Mouse (Mus musculus): ENCODE data around the gene Nol6. TPM values are rescaled to one million over a fixed set of nuclear protein-coding genes. Genes with fewer than 3 reads are reported as not detected.
A peak's percentile ranks its signal among the peaks of the same experiment; 100 is the strongest.
"Not testable (repeated sequence)": the region's sequence is repeated elsewhere in the genome, so short reads cannot be mapped to it uniquely, and the experiment has no call there.

Gene Nol6
- polyA plus RNA-seq, 1 experiment from 2014 or later = 21.9 TPM

- H3K36me3 ChIP-seq = peaks cover 19% of the 10 kb centered on the region
- ATAC-seq = no peak
- H3K27ac ChIP-seq = no peak overlapping the region
- no peak overlapping the region for H3K4me3 ChIP-seq
- H3K27me3 ChIP-seq (replicated peaks) = peaks cover 68% of the 10 kb centered on the region
- no peaks in the 10 kb centered on the region for H3K9me3 ChIP-seq (replicated peaks)
- H3K9ac ChIP-seq = no peak overlapping the region
- no peak overlapping the region for H3K4me2 ChIP-seq
- H3K4me1 ChIP-seq = peaks cover 74% of the 10 kb centered on the region
- 72% methylated on average over 9 of the region's 9 CpGs for WGBS (ENCODE audit: insufficient replicate concordance)
These were observed 29.9 kb downstream of the Nol6 start for GRCm38 (mm10) chr4:41094361-41094760.

GRCm38 (mm10) chr4:41092958-41093357, 31.3 kb downstream of the Nol6 start:
- 63% methylated on average over 1 of the region's 1 CpGs for WGBS (ENCODE audit: insufficient replicate concordance)
- no peaks in the 10 kb centered on the region for H3K9me3 ChIP-seq (replicated peaks)
- H3K36me3 ChIP-seq = peaks cover 19% of the 10 kb centered on the region
- no peak overlapping the region for H3K4me2 ChIP-seq
- H3K9ac ChIP-seq = no peak overlapping the region
- H3K27ac ChIP-seq = no peak overlapping the region
- peaks cover 78% of the 10 kb centered on the region for H3K4me1 ChIP-seq
- H3K4me3 ChIP-seq = no peak overlapping the region
- no peak for ATAC-seq
- peaks cover 64% of the 10 kb centered on the region for H3K27me3 ChIP-seq (replicated peaks)

- H3K27me3 ChIP-seq (replicated peaks) = peaks cover 49% of the 10 kb centered on the region
- peaks cover 78% of the 10 kb centered on the region for H3K4me1 ChIP-seq
- 41% methylated on average over 3 of the region's 3 CpGs for WGBS (ENCODE audit: insufficient replicate concordance)
- no peaks in the 10 kb centered on the region for H3K9me3 ChIP-seq (replicated peaks)
- ATAC-seq = no peak
- H3K9ac ChIP-seq = no peak overlapping the region
- no peak overlapping the region for H3K4me2 ChIP-seq
- H3K4me3 ChIP-seq = no peak overlapping the region
- H3K36me3 ChIP-seq = peaks cover 19% of the 10 kb centered on the region
- H3K27ac ChIP-seq = no peak overlapping the region
These were observed 32.9 kb downstream of the Nol6 start for GRCm38 (mm10) chr4:41091391-41091790.

GRCm38 (mm10) chr4:41089705-41090104, 34.5 kb downstream of the Nol6 start:
- H3K4me3 ChIP-seq = no peak overlapping the region
- peak overlapping the region; percentile 98 for H3K27ac ChIP-seq
- H3K27me3 ChIP-seq (replicated peaks) = peaks cover 39% of the 10 kb centered on the region
- H3K4me2 ChIP-seq = peak overlapping the region; percentile 72
- H3K4me1 ChIP-seq = peaks cover 81% of the 10 kb centered on the region
- H3K9me3 ChIP-seq (replicated peaks) = no peaks in the 10 kb centered on the region
- ATAC-seq = peak; percentile 42; the same call in 1 of the 2 replicates
- H3K9ac ChIP-seq = peak overlapping the region; percentile 47
- WGBS (ENCODE audit: insufficient replicate concordance) = 29% methylated on average over 2 of the region's 2 CpGs
- peaks cover 16% of the 10 kb centered on the region for H3K36me3 ChIP-seq

- peak overlapping the region; percentile 47 for H3K9ac ChIP-seq
- H3K36me3 ChIP-seq = peaks cover 10% of the 10 kb centered on the region
- no peak overlapping the region for H3K4me3 ChIP-seq
- WGBS (ENCODE audit: insufficient replicate concordance) = 69% methylated on average over 4 of the region's 4 CpGs
- ATAC-seq = no peak
- H3K27ac ChIP-seq = peak overlapping the region; percentile 98
- H3K4me2 ChIP-seq = peak overlapping the region; percentile 72
- peaks cover 76% of the 10 kb centered on the region for H3K4me1 ChIP-seq
- peaks cover 34% of the 10 kb centered on the region for H3K27me3 ChIP-seq (replicated peaks)
- no peaks in the 10 kb centered on the region for H3K9me3 ChIP-seq (replicated peaks)
These were observed 35.1 kb downstream of the Nol6 start for GRCm38 (mm10) chr4:41089189-41089588.

GRCm38 (mm10) chr4:41087459-41088298, 36.6 kb downstream of the Nol6 start:
- H3K4me3 ChIP-seq = peak overlapping the region; percentile 33
- peak; percentile 92 for ATAC-seq
- no peaks in the 10 kb centered on the region for H3K9me3 ChIP-seq (replicated peaks)
- H3K4me1 ChIP-seq = peaks cover 84% of the 10 kb centered on the region
- no peaks in the 10 kb centered on the region for H3K36me3 ChIP-seq
- H3K27ac ChIP-seq = peak overlapping the region; percentile 98
- peak overlapping the region; percentile 67 for H3K9ac ChIP-seq
- 28% methylated on average over 16 of the region's 16 CpGs for WGBS (ENCODE audit: insufficient replicate concordance)
- H3K4me2 ChIP-seq = peak overlapping the region; percentile 72
- peaks cover 23% of the 10 kb centered on the region for H3K27me3 ChIP-seq (replicated peaks)

GRCm38 (mm10) chr4:41086947-41087346, 37.3 kb downstream of the Nol6 start:
- no peaks in the 10 kb centered on the region for H3K36me3 ChIP-seq
- peaks cover 18% of the 10 kb centered on the region for H3K27me3 ChIP-seq (replicated peaks)
- WGBS (ENCODE audit: insufficient replicate concordance) = 48% methylated on average over 9 of the region's 9 CpGs
- H3K27ac ChIP-seq = peak overlapping the region; percentile 98
- peak; percentile 78 for ATAC-seq
- H3K4me3 ChIP-seq = peak overlapping the region; percentile 33
- H3K9ac ChIP-seq = peak overlapping the region; percentile 59; the same call in 1 of the 2 replicates
- H3K9me3 ChIP-seq (replicated peaks) = no peaks in the 10 kb centered on the region
- peaks cover 91% of the 10 kb centered on the region for H3K4me1 ChIP-seq
- peak overlapping the region; percentile 72 for H3K4me2 ChIP-seq

GRCm38 (mm10) chr4:41084819-41085218, 39.4 kb downstream of the Nol6 start:
- Histone ChIP-seq H3K4me2 (no peak overlapping the region), H3K36me3 (no peaks in the 10 kb centered on the region), H3K9ac (no peak overlapping the region), H3K27ac (peak overlapping the region; percentile 36), H3K9me3 (replicated peaks) (no peaks in the 10 kb centered on the region), H3K27me3 (replicated peaks) (0 out of 2 replicates have a peak, but pooled peaks cover 9% of the 10 kb centered on the region), H3K4me1 (peaks cover 87% of the 10 kb centered on the region), H3K4me3 (no peak overlapping the region)
- 74% methylated on average over 4 of the region's 4 CpGs for WGBS (ENCODE audit: insufficient replicate concordance)
- ATAC-seq = no peak

- not testable (repeated sequence) for H3K9me3 ChIP-seq (replicated peaks); H3K4me3 ChIP-seq; H3K27me3 ChIP-seq (replicated peaks); H3K36me3 ChIP-seq
- Histone ChIP-seq H3K4me2 (peak overlapping the region; percentile 17), H3K27ac (peak overlapping the region; percentile 83), H3K9ac (peak overlapping the region; percentile 62), H3K4me1 (peaks cover 75% of the 10 kb centered on the region)
- peak; percentile 53 for ATAC-seq
- WGBS (ENCODE audit: insufficient replicate concordance) = 33% methylated on average over 4 of the region's 4 CpGs
These were observed 41.5 kb downstream of the Nol6 start for GRCm38 (mm10) chr4:41082803-41083202.

- H3K4me1 ChIP-seq = peaks cover 65% of the 10 kb centered on the region
- WGBS (ENCODE audit: insufficient replicate concordance) = 61% methylated on average over 5 of the region's 5 CpGs
- no peaks in the 10 kb centered on the region for H3K36me3 ChIP-seq
- H3K4me2 ChIP-seq = no peak overlapping the region
- H3K9ac ChIP-seq = no peak overlapping the region
- peaks cover 6% of the 10 kb centered on the region; the same call in 1 of the 2 replicates for H3K27me3 ChIP-seq (replicated peaks)
- H3K4me3 ChIP-seq = no peak overlapping the region
- peak; percentile 69 for ATAC-seq
- H3K9me3 ChIP-seq (replicated peaks) = no peaks in the 10 kb centered on the region
- peak overlapping the region; percentile 83 for H3K27ac ChIP-seq
These were observed 42.5 kb downstream of the Nol6 start for GRCm38 (mm10) chr4:41081733-41082132.

GRCm38 (mm10) chr4:41078726-41079125, 45.5 kb downstream of the Nol6 start:
- Histone ChIP-seq H3K9ac (no peak overlapping the region), H3K4me3 (no peak overlapping the region), H3K4me1 (peaks cover 40% of the 10 kb centered on the region), H3K9me3 (replicated peaks) (no peaks in the 10 kb centered on the region), H3K27me3 (replicated peaks) (peaks cover 19% of the 10 kb centered on the region), H3K27ac (no peak overlapping the region), H3K4me2 (no peak overlapping the region), H3K36me3 (no peaks in the 10 kb centered on the region)
- ATAC-seq = no peak
- WGBS (ENCODE audit: insufficient replicate concordance) = 41% methylated on average over 6 of the region's 6 CpGs

GRCm38 (mm10) chr4:41074461-41074860, 49.8 kb downstream of the Nol6 start:
- Histone ChIP-seq H3K9me3 (replicated peaks) (no peaks in the 10 kb centered on the region), H3K36me3 (no peaks in the 10 kb centered on the region), H3K4me1 (peaks cover 15% of the 10 kb centered on the region), H3K4me3 (no peak overlapping the region), H3K9ac (no peak overlapping the region), H3K4me2 (no peak overlapping the region), H3K27ac (no peak overlapping the region), H3K27me3 (replicated peaks) (peaks cover 30% of the 10 kb centered on the region)
- WGBS (ENCODE audit: insufficient replicate concordance) = 73% methylated on average over 6 of the region's 6 CpGs
- no peak for ATAC-seq

Data from liver, embryonic 12.5 days (tissue).